Mouse (Mus musculus) lung, adult 2 months (tissue): ENCODE measurements at regions not wholly inside any gene's neighbourhood (a gene's known extent, or its start where the extent isn't known, plus 50 kb on each side); places are given as distances from the start of the nearest gene placed in this dataset.

Experiments
- DNase-seq: peaks from one replicate; pipeline ENCODE4 v3.0.0; 2022
- H3K4me1 ChIP-seq: fragments of 200-500 bp; 2 replicates; pipeline ENCODE4 v1.6.1; 2011; ENCODE audit warnings: low read length; ENCODE audit not compliant: control insufficient read depth, insufficient read depth
- H3K4me3 ChIP-seq: fragments of 200-500 bp; replicated peaks from 2 replicates; pipeline ENCODE3; 2011; ENCODE audit warnings: low read depth, mild to moderate bottlenecking, control low read depth, low read length; ENCODE audit errors: extremely low read depth
- CTCF ChIP-seq: fragments of 200-500 bp; IDR thresholded peaks from 2 replicates; pipeline ENCODE4 v1.5.1; 2011; ENCODE audit warnings: mild to moderate bottlenecking, low read length, control low read depth; ENCODE audit not compliant: insufficient read depth
- POLR2A ChIP-seq: fragments of 200-500 bp; IDR thresholded peaks from 2 replicates; pipeline ENCODE4 v1.6.1; 2011; ENCODE audit warnings: low read depth, mild to moderate bottlenecking, control low read depth, low read length, borderline replicate concordance; ENCODE audit errors: extremely low read depth
- WGBS: fragments of 180-500 bp; shearing (Covaris S2); methylation state at CpG from one replicate; pipeline ENCODE4 v1.1.7; 2018; 5-methylcytosine and 5-hydroxymethylcytosine counted together

DNA sequence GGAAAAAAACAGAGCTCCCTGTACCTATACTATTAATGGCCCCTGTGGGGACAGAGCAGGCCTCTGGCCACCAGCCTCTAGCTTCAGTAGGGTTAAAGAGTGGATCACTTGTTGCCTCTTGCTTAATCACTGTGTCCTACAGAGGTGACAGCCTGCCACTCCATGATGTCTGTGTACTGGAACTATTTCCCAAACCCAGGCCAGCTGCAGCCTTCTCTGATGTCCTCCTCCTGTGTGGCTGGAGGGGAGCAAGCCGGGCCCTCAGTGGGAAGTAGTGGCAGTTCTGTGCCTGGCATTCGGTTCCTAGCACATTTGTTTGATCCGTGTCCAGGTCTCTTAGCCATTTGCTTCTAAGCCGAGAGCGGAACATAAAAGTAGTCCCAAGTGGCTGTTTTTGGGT lies 207.7 kb upstream of the Cadm1 start:
- DNase-seq = no peak
- WGBS = 61% methylated on average over 5 of the region's 5 CpGs
- TF ChIP-seq POLR2A (no peak), CTCF (no peak)
- Histone ChIP-seq H3K4me1 (no peaks in the 10 kb centered on the region), H3K4me3 (no peak overlapping the region)

DNA sequence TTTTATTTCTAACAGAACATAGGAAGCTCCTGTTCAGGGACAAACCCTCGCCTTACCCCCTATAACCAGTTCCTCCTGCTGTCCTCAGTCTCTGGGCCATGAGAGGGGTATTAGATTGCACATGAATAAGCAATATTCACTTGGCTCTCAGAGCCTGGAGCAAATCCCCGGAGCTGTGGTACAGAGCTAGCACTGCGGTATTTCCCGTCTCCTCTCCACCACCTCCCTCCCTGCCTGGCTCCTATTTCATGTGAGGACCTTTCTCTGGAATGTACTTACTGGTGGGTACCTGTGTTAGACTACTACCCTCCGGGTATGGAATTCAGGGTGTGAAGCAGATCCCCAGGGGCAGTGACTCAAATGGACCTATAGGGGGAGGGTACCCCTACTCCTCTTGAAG lies 206.9 kb upstream of the Cadm1 start:
- TF ChIP-seq CTCF (no peak), POLR2A (no peak)
- DNase-seq = no peak
- WGBS = 70% methylated on average over 5 of the region's 5 CpGs
- Histone ChIP-seq H3K4me1 (no peaks in the 10 kb centered on the region), H3K4me3 (no peak overlapping the region)

GRCm38 (mm10) chr9:47327575-47327974 lies 202.4 kb upstream of the Cadm1 start:
- DNase-seq = no peak
- Histone ChIP-seq H3K4me1 (no peaks in the 10 kb centered on the region), H3K4me3 (no peak overlapping the region)
- TF ChIP-seq CTCF (no peak), POLR2A (no peak)
- 98% methylated on average over 2 of the region's 2 CpGs for WGBS

DNA sequence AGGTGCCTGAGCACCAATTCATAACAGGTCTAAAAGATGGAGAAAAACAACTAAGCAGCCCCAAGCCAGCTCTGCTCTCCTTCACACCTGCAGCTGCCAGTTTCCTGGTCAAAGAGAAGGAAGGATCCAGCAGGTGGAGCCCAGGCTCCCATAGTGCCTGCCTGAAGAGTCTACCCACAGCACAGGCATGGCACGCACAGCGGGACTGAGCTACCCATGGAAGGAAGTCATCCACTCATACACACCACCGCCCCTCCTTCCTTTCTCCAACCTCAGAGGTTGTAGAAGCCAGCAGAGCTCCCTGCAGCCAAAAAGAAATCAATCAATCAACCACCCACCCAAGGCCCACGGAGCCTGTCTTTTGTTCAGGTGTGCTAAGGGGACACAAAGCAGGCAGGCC lies 197.0 kb upstream of the Cadm1 start:
- Histone ChIP-seq H3K4me1 (no peaks in the 10 kb centered on the region), H3K4me3 (no peak overlapping the region)
- no peak for TF ChIP-seq POLR2A
- peak; percentile 58; the same call in 1 of the 2 replicates for TF ChIP-seq CTCF
- no peak for DNase-seq
- WGBS = 20% methylated on average over 4 of the region's 4 CpGs

GRCm38 (mm10) chr9:47338221-47338620 lies 191.8 kb upstream of the Cadm1 start:
- no peaks in the 10 kb centered on the region for H3K4me1 ChIP-seq
- TF ChIP-seq POLR2A (no peak), CTCF (peak; percentile 52)
- no peak overlapping the region for H3K4me3 ChIP-seq
- WGBS = 62% methylated on average over 4 of the region's 4 CpGs
- DNase-seq = peak; percentile 45

GRCm38 (mm10) chr9:47346527-47347111 lies 183.4 kb upstream of the Cadm1 start:
- Histone ChIP-seq H3K4me1 (no peaks in the 10 kb centered on the region), H3K4me3 (no peak overlapping the region)
- WGBS = 65% methylated on average over 2 of the region's 2 CpGs
- TF ChIP-seq POLR2A (no peak), CTCF (no peak)
- no peak for DNase-seq

- DNase-seq = no peak
- WGBS = 79% methylated on average over 5 of the region's 5 CpGs
- no peaks in the 10 kb centered on the region for H3K4me1 ChIP-seq
- TF ChIP-seq POLR2A (no peak), CTCF (no peak)
- no peak overlapping the region for H3K4me3 ChIP-seq
Observed at GRCm38 (mm10) chr9:47350301-47350700, 179.7 kb upstream of the Cadm1 start.

DNA sequence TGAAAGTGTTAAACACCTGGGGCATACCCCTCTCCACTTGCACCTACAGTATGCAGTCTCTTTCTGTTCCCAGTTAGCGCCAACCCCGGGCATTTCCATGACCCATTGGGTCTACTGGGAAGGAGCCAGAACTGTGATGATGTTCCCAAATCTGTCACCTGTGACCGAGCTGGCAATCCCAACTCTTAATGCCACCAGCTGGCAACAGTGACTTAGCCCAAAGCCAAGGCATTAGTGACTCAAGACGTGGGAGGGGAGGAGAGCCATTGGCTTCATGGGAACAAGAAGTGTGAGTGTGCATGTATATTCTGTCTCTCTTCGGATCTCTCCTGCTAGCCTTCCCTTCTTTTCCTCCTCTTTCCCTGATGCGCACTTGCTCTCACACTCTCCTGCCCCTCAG lies 178.9 kb upstream of the Cadm1 start:
- DNase-seq = no peak
- WGBS = 90% methylated on average over 6 of the region's 6 CpGs
- H3K4me3 ChIP-seq = no peak overlapping the region
- no peaks in the 10 kb centered on the region for H3K4me1 ChIP-seq
- TF ChIP-seq POLR2A (no peak), CTCF (no peak)

DNA sequence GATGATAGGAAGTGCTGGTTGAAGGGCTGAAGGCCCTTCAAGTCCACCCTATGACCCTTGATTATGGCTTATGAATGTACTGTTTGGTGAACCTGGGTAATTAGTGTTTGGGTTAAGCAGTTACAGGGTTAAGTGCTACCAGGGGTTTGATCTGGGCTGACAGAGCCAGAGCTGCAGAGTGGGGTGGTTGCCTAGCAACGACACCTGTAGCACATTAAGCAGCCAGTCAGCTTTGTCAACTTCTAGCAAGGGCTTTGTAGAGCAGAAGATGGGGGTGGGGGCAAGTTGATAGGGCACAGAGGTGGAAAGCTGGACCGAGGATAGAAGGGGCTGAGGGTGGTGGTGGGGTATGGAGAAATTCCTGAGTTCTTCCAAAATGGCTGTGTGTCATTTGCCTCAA lies 177.0 kb upstream of the Cadm1 start:
- 33% methylated on average over 2 of the region's 2 CpGs for WGBS
- H3K4me1 ChIP-seq = peaks cover 2% of the 10 kb centered on the region; the same call in 1 of the 2 replicates
- DNase-seq = no peak
- no peak overlapping the region for H3K4me3 ChIP-seq
- TF ChIP-seq POLR2A (no peak), CTCF (no peak)

GRCm38 (mm10) chr9:47353972-47354371 lies 176.0 kb upstream of the Cadm1 start:
- WGBS = 88% methylated on average over 5 of the region's 5 CpGs
- no peak for DNase-seq
- no peak for TF ChIP-seq POLR2A
- TF ChIP-seq CTCF = no peak
- no peak overlapping the region for H3K4me3 ChIP-seq
- peaks cover 4% of the 10 kb centered on the region; the same call in 1 of the 2 replicates for H3K4me1 ChIP-seq
